Mouse (Mus musculus) testis, adult 2 months (tissue): ENCODE data around the gene Krtap19-4. TPM values are rescaled to one million over a fixed set of nuclear protein-coding genes. Genes with fewer than 3 reads are reported as not detected.

Experiments
- H3K27ac ChIP-seq: fragments of 200-500 bp; 2 replicates; pipeline ENCODE4 v1.5.1; 2012; ENCODE audit warnings: low read depth, low read length; ENCODE audit not compliant: control insufficient read depth, insufficient read depth
- H3K27me3 ChIP-seq: fragments of 200-500 bp; 2 replicates; pipeline ENCODE4 v1.6.1; 2012; ENCODE audit warnings: mild to moderate bottlenecking, low read length, moderate library complexity; ENCODE audit not compliant: control insufficient read depth, insufficient read depth
- H3K36me3 ChIP-seq: fragments of 200-500 bp; 2 replicates; pipeline ENCODE4 v1.6.1; 2012; ENCODE audit warnings: mild to moderate bottlenecking, low read length; ENCODE audit not compliant: control insufficient read depth, insufficient read depth
- H3K4me1 ChIP-seq: fragments of 200-500 bp; 2 replicates; pipeline ENCODE4 v1.6.1; 2012; ENCODE audit warnings: low read length; ENCODE audit not compliant: control insufficient read depth, insufficient read depth
- H3K4me3 ChIP-seq: fragments of 200-500 bp; 2 replicates; pipeline ENCODE4 v1.5.1; 2012; ENCODE audit warnings: low read depth, mild to moderate bottlenecking, low read length, moderate library complexity, mixed read lengths; ENCODE audit not compliant: control insufficient read depth
- CTCF ChIP-seq: fragments of 200-500 bp; IDR thresholded peaks from 2 replicates; pipeline ENCODE4 v1.5.1; 2012; ENCODE audit warnings: low read depth, mild to moderate bottlenecking, inconsistent platforms, low read length, moderate library complexity; ENCODE audit not compliant: control insufficient read depth, insufficient read depth, insufficient replicate concordance
- POLR2A ChIP-seq: fragments of 200-500 bp; IDR thresholded peaks from 2 replicates; pipeline ENCODE4 v1.6.1; 2012; ENCODE audit warnings: low read depth, mild to moderate bottlenecking, inconsistent platforms, low read length, moderate library complexity; ENCODE audit not compliant: control insufficient read depth
- polyA plus RNA-seq: library from polyadenylated mRNA; depleted of rRNA; stranded (reverse); fragments of >200 nt; gene quantifications from 2 replicates; pipeline ENCODE4 v1.2.3, GENCODE M21; 2012; rRNA removed

Gene Krtap19-4
- polyA plus RNA-seq, 1 experiment = not detected

DNA sequence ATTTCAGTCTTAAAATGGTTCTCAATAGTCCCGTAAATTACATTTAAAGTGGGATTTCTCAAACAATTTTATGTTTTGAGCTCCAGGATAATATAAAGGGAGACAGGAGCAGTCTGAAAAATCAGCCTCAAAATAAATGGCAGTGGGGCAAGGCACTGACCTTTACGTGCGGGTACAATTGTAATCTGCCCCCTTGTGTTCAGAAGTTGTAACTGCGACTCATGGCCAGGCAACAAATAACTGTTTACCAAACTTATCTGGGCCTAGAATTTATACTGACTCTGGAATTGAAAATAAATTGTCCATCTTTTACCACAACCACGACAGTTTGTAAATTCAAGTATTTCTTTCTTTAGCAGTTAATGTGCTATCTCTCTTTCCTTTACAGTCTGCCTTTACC is 33.4 kb downstream of the Krtap19-4 start:
- Histone ChIP-seq H3K4me1 (no peaks in the 10 kb centered on the region), H3K4me3 (no peak overlapping the region), H3K27ac (no peak overlapping the region), H3K36me3 (no peaks in the 10 kb centered on the region), H3K27me3 (no peaks in the 10 kb centered on the region)
- TF ChIP-seq POLR2A = no peak
- TF ChIP-seq CTCF = peak; percentile 25; the same call in 1 of the 2 replicates

DNA sequence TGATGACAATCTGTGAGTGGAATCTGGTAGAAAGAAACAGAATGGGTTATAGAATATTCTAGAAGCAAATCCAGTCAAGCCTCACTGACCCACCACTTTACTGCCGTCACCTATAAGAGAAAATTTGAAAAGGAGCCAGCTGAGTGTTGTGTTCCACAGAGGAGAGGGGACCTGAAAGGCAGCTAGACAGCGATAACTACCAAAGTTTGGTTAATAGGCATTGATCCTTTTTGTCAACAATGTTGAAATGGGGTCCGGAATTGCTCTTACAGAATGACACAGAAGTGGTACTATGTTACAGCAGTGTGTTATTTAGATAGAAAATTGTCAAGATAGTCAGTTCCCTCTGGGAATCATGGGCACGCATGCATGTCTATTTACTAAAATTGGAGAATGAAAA is 36.3 kb downstream of the Krtap19-4 start:
- Histone ChIP-seq H3K27ac (no peak overlapping the region), H3K4me1 (no peaks in the 10 kb centered on the region), H3K36me3 (no peaks in the 10 kb centered on the region), H3K27me3 (no peaks in the 10 kb centered on the region), H3K4me3 (no peak overlapping the region)
- TF ChIP-seq POLR2A (no peak), CTCF (no peak)

DNA sequence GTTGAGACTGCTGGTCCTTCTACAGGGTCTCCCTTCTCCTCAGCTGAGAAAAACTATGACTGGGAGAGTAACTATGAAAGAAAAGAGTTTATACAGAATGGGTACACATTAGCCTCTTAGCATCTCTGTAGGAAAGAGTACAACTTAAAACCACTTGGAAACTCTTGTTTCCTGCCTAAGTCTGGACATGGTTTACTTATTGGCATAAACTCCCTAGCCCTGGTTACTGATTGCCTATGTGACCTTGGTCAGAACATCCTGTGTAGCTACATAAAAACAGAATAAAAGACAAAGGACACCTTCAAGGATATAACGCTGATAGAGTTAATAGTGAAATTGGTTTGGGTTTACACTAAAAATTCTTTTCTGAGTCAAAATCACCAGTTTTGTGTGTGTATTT is 37.5 kb downstream of the Krtap19-4 start:
- Histone ChIP-seq H3K4me3 (no peak overlapping the region), H3K27ac (no peak overlapping the region), H3K27me3 (no peaks in the 10 kb centered on the region), H3K36me3 (no peaks in the 10 kb centered on the region), H3K4me1 (no peaks in the 10 kb centered on the region)
- no peak for TF ChIP-seq CTCF
- TF ChIP-seq POLR2A = no peak

Other genes with a start within 250 kb of the Krtap19-4 start
- not detected in 2 replicates for gene Krtap26-1, start 237.3 kb downstream of the Krtap19-4 start, polyA plus RNA-seq
- gene Krtap27-1, start 213.4 kb downstream of the Krtap19-4 start, polyA plus RNA-seq = not detected in 2 replicates
- gene 2310061N02Rik, start 177.1 kb downstream of the Krtap19-4 start, polyA plus RNA-seq = not detected in 2 replicates
- gene Krtap13-1, start 156.2 kb downstream of the Krtap19-4 start, polyA plus RNA-seq = not detected in 2 replicates
- 0.12 and 0.17 TPM in 2 replicates for gene Krtap13, start 133.5 kb downstream of the Krtap19-4 start, polyA plus RNA-seq
- gene 2310034C09Rik, start 126.2 kb downstream of the Krtap19-4 start, polyA plus RNA-seq = not detected in 2 replicates
- gene 2310057N15Rik, start 110.9 kb downstream of the Krtap19-4 start, polyA plus RNA-seq = not detected in 2 replicates
- not detected in 2 replicates for gene Gm5965, start 107.2 kb downstream of the Krtap19-4 start, polyA plus RNA-seq
- not detected in 2 replicates for gene Gm20741, start 72.9 kb downstream of the Krtap19-4 start, polyA plus RNA-seq
- gene Krtap15, start 64.9 kb downstream of the Krtap19-4 start, polyA plus RNA-seq = not detected in 2 replicates
- not detected in 2 replicates for gene Krtap14, start 58.9 kb downstream of the Krtap19-4 start, polyA plus RNA-seq
- not detected in 2 replicates for gene Krtap19-1, start 15.7 kb downstream of the Krtap19-4 start, polyA plus RNA-seq
- gene Krtap19-2, start 10.8 kb downstream of the Krtap19-4 start, polyA plus RNA-seq = not detected in 2 replicates
- not detected in 2 replicates for gene Krtap19-3, start 7.1 kb downstream of the Krtap19-4 start, polyA plus RNA-seq
- not detected in 2 replicates for gene Krtap19-5, start 11.4 kb upstream of the Krtap19-4 start, polyA plus RNA-seq
- gene Krtap19-9b, start 47.2 kb upstream of the Krtap19-4 start, polyA plus RNA-seq = not detected in 2 replicates
- gene Krtap16-3, start 77.8 kb upstream of the Krtap19-4 start, polyA plus RNA-seq = not detected in 2 replicates
- not detected in 2 replicates for gene Krtap22-2, start 125.7 kb upstream of the Krtap19-4 start, polyA plus RNA-seq
- not detected in 2 replicates for gene Gm10229, start 130.2 kb upstream of the Krtap19-4 start, polyA plus RNA-seq
- not detected in 2 replicates for gene Krtap6-1, start 146.6 kb upstream of the Krtap19-4 start, polyA plus RNA-seq
- not detected in 2 replicates for gene Gm10228, start 156.4 kb upstream of the Krtap19-4 start, polyA plus RNA-seq
- gene Krtap6-5, start 162.8 kb upstream of the Krtap19-4 start, polyA plus RNA-seq = not detected in 2 replicates
- 0.99 and 1.1 TPM in 2 replicates for gene 1110025L11Rik, start 178.9 kb upstream of the Krtap19-4 start, polyA plus RNA-seq
- gene Krtap6-3, start 198.9 kb upstream of the Krtap19-4 start, polyA plus RNA-seq = not detected in 2 replicates